Mouse (Mus musculus) kidney, embryonic 15.5 days (tissue): ENCODE results near the gene Trabd2b. TPM values are rescaled to one million over a fixed set of nuclear protein-coding genes. Genes with fewer than 3 reads are reported as not detected.
A peak's percentile ranks its signal among the peaks of the same experiment; 100 is the strongest.

Experiments
- ATAC-seq: fragments of 200-750 bp; cut with Nextera tagmentation; replicated peaks from 2 replicates; pipeline ENCODE4 v1.8.0; 2017; ENCODE audit warnings: moderate TSS enrichment; ENCODE audit not compliant: low FRiP score
- H3K27ac ChIP-seq: fragments of 300-500 bp; sonication (generic); 2 replicates; pipeline ENCODE4 v1.5.1; 2015; ENCODE audit warnings: mild to moderate bottlenecking, inconsistent platforms
- H3K27me3 ChIP-seq: fragments of 300-500 bp; sonication (generic); 2 replicates; pipeline ENCODE4 v1.6.1; 2015; ENCODE audit warnings: inconsistent platforms
- H3K36me3 ChIP-seq: fragments of 300-500 bp; sonication (generic); 2 replicates; pipeline ENCODE4 v1.6.1; 2015; ENCODE audit warnings: inconsistent platforms
- H3K4me1 ChIP-seq: fragments of 300-500 bp; sonication (generic); 2 replicates; pipeline ENCODE4 v1.6.1; 2015; ENCODE audit warnings: inconsistent platforms
- H3K4me2 ChIP-seq: fragments of 300-500 bp; sonication (generic); 2 replicates; pipeline ENCODE4 v1.6.1; 2015; ENCODE audit warnings: moderate library complexity, mild to moderate bottlenecking, inconsistent platforms
- H3K4me3 ChIP-seq: fragments of 300-500 bp; sonication (generic); replicated peaks from 2 replicates; pipeline ENCODE4 v1.5.1; 2015; ENCODE audit warnings: mild to moderate bottlenecking, inconsistent platforms
- H3K9ac ChIP-seq: fragments of 300-500 bp; sonication (generic); 2 replicates; pipeline ENCODE4 v1.6.1; 2015; ENCODE audit warnings: mild to moderate bottlenecking, inconsistent platforms
- H3K9me3 ChIP-seq: fragments of 300-500 bp; sonication (generic); replicated peaks from 2 replicates; pipeline ENCODE4 v1.6.1; 2016; ENCODE audit warnings: inconsistent platforms
- WGBS: fragments of 180-500 bp; shearing (Covaris S2); methylation state at CpG from one replicate; pipeline ENCODE4 v1.1.7; 2015; ENCODE audit warnings: mixed read lengths; 5-methylcytosine and 5-hydroxymethylcytosine counted together
- polyA plus RNA-seq: library from polyadenylated mRNA; unstranded; fragments of >200 nt; fragmentation: Nextera tagmentation; extraction: Ambion mirVana; gene quantifications from 2 replicates; pipeline ENCODE4 v1.2.1, GENCODE M21; 2015

The Trabd2b gene
- polyA plus RNA-seq, 1 experiment from 2014 or later: 4.9 TPM

GRCm38 (mm10) chr4:114650551-114650950, 244.0 kb downstream of the Trabd2b start:
- Histone ChIP-seq H3K27me3 (peaks cover 49% of the 10 kb centered on the region), H3K9ac (no peak overlapping the region), H3K4me2 (no peak overlapping the region), H3K4me1 (peaks cover 36% of the 10 kb centered on the region), H3K36me3 (no peaks in the 10 kb centered on the region), H3K9me3 (no peaks in the 10 kb centered on the region), H3K4me3 (no peak overlapping the region), H3K27ac (no peak overlapping the region)
- ATAC-seq: peak; percentile 41
- WGBS: 58% methylated on average over 6 of the region's 6 CpGs

- H3K36me3 ChIP-seq: no peaks in the 10 kb centered on the region
- peaks cover 35% of the 10 kb centered on the region for H3K4me1 ChIP-seq
- H3K4me3 ChIP-seq: no peak overlapping the region
- ATAC-seq: peak; percentile 71
- H3K9ac ChIP-seq: no peak overlapping the region
- no peaks in the 10 kb centered on the region for H3K9me3 ChIP-seq
- no peak overlapping the region for H3K27ac ChIP-seq
- no peak overlapping the region for H3K4me2 ChIP-seq
- 28% methylated on average over 3 of the region's 3 CpGs for WGBS
- peaks cover 44% of the 10 kb centered on the region for H3K27me3 ChIP-seq
Measured at GRCm38 (mm10) chr4:114651007-114651406, 244.5 kb downstream of the Trabd2b start.

GRCm38 (mm10) chr4:114651606-114652005, 245.1 kb downstream of the Trabd2b start:
- Histone ChIP-seq H3K9ac (no peak overlapping the region), H3K27ac (no peak overlapping the region), H3K9me3 (no peaks in the 10 kb centered on the region), H3K27me3 (peaks cover 38% of the 10 kb centered on the region), H3K4me3 (no peak overlapping the region), H3K4me1 (peaks cover 29% of the 10 kb centered on the region), H3K4me2 (no peak overlapping the region), H3K36me3 (no peaks in the 10 kb centered on the region)
- WGBS: 60% methylated on average over 5 of the region's 5 CpGs
- no peak for ATAC-seq

- H3K9me3 ChIP-seq: no peaks in the 10 kb centered on the region
- no peak overlapping the region for H3K4me3 ChIP-seq
- H3K9ac ChIP-seq: no peak overlapping the region
- no peaks in the 10 kb centered on the region for H3K36me3 ChIP-seq
- ATAC-seq: no peak
- peaks cover 25% of the 10 kb centered on the region for H3K4me1 ChIP-seq
- H3K4me2 ChIP-seq: no peak overlapping the region
- peaks cover 30% of the 10 kb centered on the region for H3K27me3 ChIP-seq
- no peak overlapping the region for H3K27ac ChIP-seq
- whole genome bisulfite sequencing: 89% methylated on average over 4 of the region's 4 CpGs
Measured at GRCm38 (mm10) chr4:114652400-114652799, 245.9 kb downstream of the Trabd2b start.

GRCm38 (mm10) chr4:114657933-114658332, 251.4 kb downstream of the Trabd2b start:
- H3K9me3 ChIP-seq: no peaks in the 10 kb centered on the region
- H3K36me3 ChIP-seq: no peaks in the 10 kb centered on the region
- H3K4me2 ChIP-seq: no peak overlapping the region
- H3K4me1 ChIP-seq: peaks cover 6% of the 10 kb centered on the region; the same call in 1 of the 2 replicates
- no peak overlapping the region for H3K4me3 ChIP-seq
- no peak overlapping the region for H3K27ac ChIP-seq
- WGBS: 78% methylated on average over 2 of the region's 2 CpGs
- H3K27me3 ChIP-seq: peaks cover 11% of the 10 kb centered on the region; the same call in 1 of the 2 replicates
- H3K9ac ChIP-seq: no peak overlapping the region
- no peak for ATAC-seq

GRCm38 (mm10) chr4:114659876-114660275, 253.4 kb downstream of the Trabd2b start:
- Histone ChIP-seq H3K4me2 (no peak overlapping the region), H3K9ac (no peak overlapping the region), H3K27me3 (peaks cover 26% of the 10 kb centered on the region), H3K9me3 (no peaks in the 10 kb centered on the region), H3K36me3 (no peaks in the 10 kb centered on the region), H3K4me1 (peaks cover 6% of the 10 kb centered on the region; the same call in 1 of the 2 replicates), H3K4me3 (no peak overlapping the region), H3K27ac (no peak overlapping the region)
- WGBS: 21% methylated on average over 5 of the region's 5 CpGs
- ATAC-seq: 0 out of 2 replicates have a peak, but pooled peaks have one; percentile 26

- Histone ChIP-seq H3K4me3 (no peak overlapping the region), H3K36me3 (no peaks in the 10 kb centered on the region), H3K9ac (no peak overlapping the region), H3K4me2 (no peak overlapping the region), H3K4me1 (peaks cover 29% of the 10 kb centered on the region), H3K27ac (no peak overlapping the region), H3K9me3 (no peaks in the 10 kb centered on the region), H3K27me3 (peaks cover 57% of the 10 kb centered on the region)
- WGBS: 67% methylated on average over 9 of the region's 9 CpGs
- no peak for ATAC-seq
Measured at GRCm38 (mm10) chr4:114664063-114665036, 257.8 kb downstream of the Trabd2b start.

Other genes with a start within 250 kb of the Trabd2b start
- gene Skint11, start 243.3 kb upstream of the Trabd2b start, polyA plus RNA-seq: not detected in 2 replicates